Mouse (Mus musculus) R1 (cell line): ENCODE results near the gene Bche.

Experiments used
- DNase-seq: peaks from one replicate; pipeline ENCODE4 v3.0.0-alpha.2; 2018; ENCODE audit warnings: low read depth, low spot score

The Bche gene

GRCm38 (mm10) chr3:73708410-73708714 lies at the start of gene Bche:
TSS of gene Bche (minus strand) at chr3:73708415.
- no peak for DNase-seq

GRCm38 (mm10) chr3:73741998-73742397 lies 33.8 kb upstream of the Bche start:
- no peak for DNase-seq

GRCm38 (mm10) chr3:73731677-73732076 lies 23.5 kb upstream of the Bche start:
- DNase-seq = peak; percentile 45

GRCm38 (mm10) chr3:73729511-73729910 lies 21.3 kb upstream of the Bche start:
- no peak for DNase-seq

GRCm38 (mm10) chr3:73725711-73726110 lies 17.5 kb upstream of the Bche start:
- no peak for DNase-seq

- DNase-seq = no peak
Measured at GRCm38 (mm10) chr3:73724869-73725268, 16.7 kb upstream of the Bche start.

GRCm38 (mm10) chr3:73717610-73718284 lies 9.5 kb upstream of the Bche start:
- DNase-seq = no peak

GRCm38 (mm10) chr3:73709871-73710270 lies 1.7 kb upstream of the Bche start:
- no peak for DNase-seq

GRCm38 (mm10) chr3:73707461-73708409 lies 480 bp downstream of the Bche start:
- peak; percentile 81 for DNase-seq

- DNase-seq = no peak
Measured at GRCm38 (mm10) chr3:73706544-73706943, 1.7 kb downstream of the Bche start.

GRCm38 (mm10) chr3:73698889-73699288 lies 9.3 kb downstream of the Bche start:
- DNase-seq = no peak

- no peak for DNase-seq
Measured at GRCm38 (mm10) chr3:73673333-73673732, 34.9 kb downstream of the Bche start.

GRCm38 (mm10) chr3:73668172-73668571 lies 40.0 kb downstream of the Bche start:
- no peak for DNase-seq

GRCm38 (mm10) chr3:73667245-73668131 lies 40.7 kb downstream of the Bche start:
- no peak for DNase-seq

- DNase-seq = no peak
Measured at GRCm38 (mm10) chr3:73650281-73650680, 57.9 kb downstream of the Bche start.

GRCm38 (mm10) chr3:73647064-73647463 lies 61.2 kb downstream of the Bche start:
- DNase-seq = no peak

GRCm38 (mm10) chr3:73611421-73611820 lies 96.8 kb downstream of the Bche start:
- DNase-seq = no peak

GRCm38 (mm10) chr3:73591757-73592533 lies 116.3 kb downstream of the Bche start:
- DNase-seq = no peak
